Mouse (Mus musculus) A20 (cell line): ENCODE measurements at regions not wholly inside any gene's neighbourhood (a gene's known extent, or its start where the extent isn't known, plus 50 kb on each side); places are given as distances from the start of the nearest gene placed in this dataset.

Source experiments
- DNase-seq: peaks from one replicate; pipeline ENCODE4 v3.0.0-alpha.2; 2011; ENCODE audit warnings: low read depth, low spot score

DNA sequence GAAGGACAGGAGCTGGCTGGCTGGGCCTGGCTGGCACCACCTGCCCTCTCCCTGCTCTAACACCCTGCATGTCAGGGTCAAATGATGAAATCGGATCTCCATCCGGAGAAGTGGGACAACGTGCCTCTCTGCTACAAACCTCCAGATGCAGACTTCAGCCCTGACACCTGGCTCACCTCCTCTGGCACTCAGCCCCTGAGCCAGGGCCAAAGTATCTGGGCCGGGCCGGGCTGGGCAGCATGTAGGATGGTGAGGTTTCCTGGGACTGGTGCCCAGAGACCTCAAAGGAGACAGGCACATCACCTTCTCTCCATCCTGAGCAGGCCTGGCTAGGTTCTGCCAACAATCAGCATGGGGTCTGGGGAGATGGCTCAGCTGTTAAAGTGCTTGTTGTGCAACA lies 113.5 kb downstream of the Tfcp2l1 start:
- DNase-seq = no peak

DNA sequence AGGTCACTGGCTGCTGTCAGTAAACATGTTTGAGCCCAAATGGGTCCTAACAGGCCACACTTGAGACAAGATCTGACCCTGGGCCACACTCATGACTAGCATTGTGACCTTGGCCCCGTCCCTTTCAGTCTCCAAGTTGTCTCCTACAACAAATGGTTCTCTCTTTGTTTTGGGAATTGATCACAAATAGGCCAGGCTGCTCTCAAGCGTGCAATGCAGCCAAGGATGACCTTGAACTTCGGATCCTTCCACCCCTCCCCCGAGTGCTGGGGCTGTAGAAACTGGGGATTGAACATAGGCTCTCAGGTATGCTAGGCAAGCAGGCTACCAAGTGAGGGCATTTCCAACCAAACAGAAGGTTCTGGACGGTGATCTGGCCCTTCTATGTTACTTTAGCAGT lies 120.5 kb downstream of the Tfcp2l1 start:
- DNase-seq = no peak

DNA sequence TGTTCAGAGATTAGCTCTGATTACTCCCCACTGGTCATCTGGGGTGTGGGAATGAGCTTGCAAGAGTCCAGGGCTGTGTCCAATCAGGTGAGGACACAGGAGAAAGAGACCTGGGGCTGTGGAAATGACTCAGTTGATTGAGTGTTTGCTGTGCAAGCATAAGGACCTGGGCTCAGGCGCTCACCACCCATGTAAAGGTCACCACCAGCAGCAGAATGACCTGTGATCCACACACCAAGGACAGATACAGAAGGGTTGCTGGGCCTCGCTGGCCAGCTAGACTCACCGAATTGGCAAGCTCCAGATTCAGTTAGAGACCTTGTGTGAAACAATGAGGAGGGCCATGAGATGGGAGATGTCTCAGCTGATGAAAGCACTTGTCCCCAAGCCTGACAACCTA lies 125.1 kb downstream of the Tfcp2l1 start:
- no peak for DNase-seq

DNA sequence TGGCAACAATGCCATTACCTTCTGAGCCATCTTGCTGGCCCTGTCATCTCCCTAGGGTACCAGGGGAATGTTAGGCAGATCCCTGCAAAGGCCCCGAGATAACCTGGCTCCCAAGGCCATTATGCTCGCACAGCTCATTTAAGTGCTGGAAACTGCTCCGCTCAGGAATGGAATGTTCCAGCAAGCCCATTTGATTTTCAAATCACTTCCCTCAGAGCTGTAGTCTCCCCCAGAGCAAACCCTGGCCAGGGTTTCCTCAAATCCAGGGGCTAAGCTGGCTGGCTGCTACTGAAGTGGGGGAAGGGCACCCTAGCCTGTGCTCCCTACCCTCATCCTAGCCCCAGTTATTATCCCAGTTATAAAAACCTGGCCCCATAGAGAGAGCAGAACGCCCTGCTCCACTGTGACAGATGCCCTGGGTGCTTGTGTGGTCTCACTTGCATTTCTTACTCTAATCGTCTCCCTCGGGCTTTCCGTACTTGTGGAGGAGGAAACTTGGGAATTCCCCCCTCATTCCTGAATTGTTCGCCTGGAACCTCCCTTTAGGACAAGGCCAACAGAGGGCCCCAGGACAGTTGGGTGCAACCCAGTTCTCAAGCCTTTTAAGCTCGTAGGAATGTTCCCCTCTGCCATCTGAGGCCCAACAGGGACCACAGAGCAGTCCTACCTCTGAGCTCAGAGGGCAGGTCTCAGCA lies 128.6 kb downstream of the Tfcp2l1 start:
- DNase-seq = no peak

DNA sequence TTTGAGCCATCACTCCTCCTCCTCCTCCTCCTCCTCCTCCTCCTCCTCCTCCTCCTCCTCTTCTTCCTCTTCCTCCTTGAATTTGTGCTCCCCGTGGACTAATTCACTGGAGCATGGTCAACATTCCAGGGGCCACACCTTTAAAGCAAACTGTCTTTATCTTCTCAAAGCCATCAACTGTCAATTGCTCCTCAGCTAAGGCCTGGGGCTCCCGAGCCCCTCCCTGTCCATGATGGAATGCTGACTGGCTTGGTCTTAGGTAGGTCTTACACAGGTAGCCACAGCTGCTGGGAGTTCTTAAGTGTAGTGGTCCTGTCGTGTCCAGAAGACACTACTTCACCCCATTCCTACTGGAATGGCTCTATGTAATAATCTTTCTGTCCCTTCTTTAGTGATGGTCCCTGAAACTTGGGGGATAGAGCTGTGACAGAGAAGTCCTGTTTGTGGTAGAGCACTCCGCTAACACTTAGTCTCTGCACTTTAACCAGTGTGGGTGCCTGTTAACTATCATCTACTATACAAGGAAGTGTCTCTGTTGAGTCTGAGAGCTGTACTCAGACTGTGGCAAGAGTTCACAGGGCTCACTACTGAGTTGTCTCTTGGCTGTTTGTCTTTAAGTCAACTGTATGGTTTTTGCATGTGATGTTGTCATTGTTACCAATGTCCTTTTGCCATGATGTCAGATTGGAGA lies 129.7 kb downstream of the Tfcp2l1 start:
- no peak for DNase-seq

DNA sequence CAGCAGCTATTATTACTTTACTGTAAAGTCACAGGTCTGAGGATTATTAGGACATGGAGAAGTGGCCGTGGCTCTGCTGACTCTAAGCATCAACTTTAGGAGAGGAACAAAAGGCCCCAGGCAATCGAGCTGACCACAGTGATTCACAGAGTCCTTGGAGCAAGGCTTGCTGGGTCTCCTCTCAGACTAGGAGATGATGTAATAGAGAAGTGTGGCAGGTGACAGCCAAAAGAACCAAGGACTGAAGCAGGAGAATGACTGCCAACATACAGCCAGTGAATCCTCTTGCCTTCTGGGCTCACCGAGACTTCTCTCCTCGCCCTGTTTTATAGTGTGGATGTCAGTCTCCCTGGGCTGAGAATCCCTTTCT lies 130.3 kb downstream of the Tfcp2l1 start:
- no peak for DNase-seq

DNA sequence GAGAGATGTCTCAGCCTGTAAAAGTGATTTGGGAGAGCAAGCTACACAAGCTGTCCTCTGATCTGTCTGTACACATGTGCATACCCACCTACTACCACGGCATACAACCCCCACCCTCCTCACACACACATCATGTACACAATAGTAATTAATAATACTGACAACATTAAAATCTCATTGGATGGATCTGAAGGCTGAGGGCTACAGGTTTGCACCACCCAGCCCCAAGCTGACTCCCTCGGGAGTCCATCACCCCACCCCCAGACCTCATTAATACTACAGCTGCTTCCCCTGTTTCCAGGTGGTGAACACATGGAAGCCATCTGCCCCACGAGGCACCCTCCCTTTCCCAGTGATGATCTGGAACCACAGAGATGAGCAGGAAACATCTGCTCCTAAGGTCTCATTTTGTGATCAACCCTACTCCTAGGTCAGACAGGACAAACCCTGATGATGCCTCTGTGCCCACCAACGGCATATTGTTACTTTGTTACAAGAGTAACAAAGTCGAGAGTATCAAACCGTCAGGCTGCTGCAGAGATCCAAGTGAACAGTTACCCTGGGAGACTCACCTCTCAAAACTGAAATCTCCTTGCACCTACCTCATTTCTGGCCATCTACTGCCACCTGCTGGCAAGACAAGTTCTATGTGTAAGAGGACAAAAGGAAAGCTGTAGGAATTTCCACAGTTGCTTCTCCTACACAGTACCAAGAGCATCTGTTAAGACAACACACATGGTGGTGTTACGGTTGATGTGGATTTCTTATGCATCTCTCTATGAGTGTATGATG lies 131.6 kb downstream of the Tfcp2l1 start:
- DNase-seq = peak; percentile 77

DNA sequence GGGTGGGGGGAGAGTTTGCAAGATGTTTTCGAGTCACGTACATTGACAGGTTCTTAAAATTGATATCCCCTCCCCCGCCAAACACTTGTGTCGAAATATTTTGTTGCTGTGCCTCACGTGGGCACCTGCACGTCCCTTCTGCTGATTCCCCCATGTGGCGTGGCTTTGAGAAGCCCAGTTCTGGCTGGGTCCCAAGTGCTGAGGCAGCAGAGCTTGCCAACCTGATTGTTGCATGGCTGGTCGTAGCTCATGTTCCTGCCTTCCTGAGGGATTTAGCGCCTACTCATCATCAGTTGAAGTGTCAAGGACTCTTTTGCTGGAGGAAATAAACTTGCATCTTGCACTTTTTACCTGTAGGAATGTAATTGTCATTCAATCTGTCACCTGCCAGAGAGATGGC lies 137.8 kb downstream of the Tfcp2l1 start:
- no peak for DNase-seq

DNA sequence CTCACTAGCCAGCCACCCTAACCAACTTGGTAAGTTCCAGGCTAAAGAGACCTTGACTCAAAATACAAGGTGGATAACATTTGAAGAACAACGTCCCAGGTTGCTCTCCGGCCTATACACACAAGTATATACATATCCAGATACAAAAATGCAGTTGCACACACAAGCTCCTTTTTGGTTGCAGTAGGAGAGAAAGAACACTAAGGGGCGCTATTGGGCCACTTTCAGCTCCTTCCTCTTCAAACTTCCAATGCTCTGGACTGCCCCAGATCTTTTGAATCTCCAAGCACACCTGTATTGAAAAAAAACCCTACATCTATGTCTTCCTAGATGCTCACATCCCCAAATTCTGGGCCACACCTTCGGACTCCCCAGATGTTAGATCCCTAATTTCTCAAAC lies 141.1 kb downstream of the Tfcp2l1 start:
- DNase-seq = peak; percentile 37

DNA sequence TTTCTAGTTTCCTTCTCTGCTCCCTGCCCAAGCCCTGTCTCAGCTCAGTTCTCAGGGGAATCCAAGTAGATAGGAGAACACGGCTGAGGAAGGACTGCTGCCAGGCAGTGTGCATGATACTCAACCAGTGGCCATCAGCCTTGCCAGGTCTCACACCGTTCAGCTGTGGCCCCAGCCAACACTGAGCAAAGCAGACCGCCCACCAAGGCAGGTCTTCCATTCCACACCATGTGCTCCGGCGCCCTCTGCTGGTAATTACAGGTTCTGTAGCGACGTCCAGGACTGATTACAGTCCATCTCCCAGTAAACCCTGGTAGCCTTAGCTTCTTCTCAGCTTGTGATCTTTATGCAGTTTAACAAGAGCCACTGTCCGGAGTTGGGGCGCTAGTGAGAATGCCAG lies 144.5 kb downstream of the Tfcp2l1 start:
- DNase-seq = peak; percentile 70

DNA sequence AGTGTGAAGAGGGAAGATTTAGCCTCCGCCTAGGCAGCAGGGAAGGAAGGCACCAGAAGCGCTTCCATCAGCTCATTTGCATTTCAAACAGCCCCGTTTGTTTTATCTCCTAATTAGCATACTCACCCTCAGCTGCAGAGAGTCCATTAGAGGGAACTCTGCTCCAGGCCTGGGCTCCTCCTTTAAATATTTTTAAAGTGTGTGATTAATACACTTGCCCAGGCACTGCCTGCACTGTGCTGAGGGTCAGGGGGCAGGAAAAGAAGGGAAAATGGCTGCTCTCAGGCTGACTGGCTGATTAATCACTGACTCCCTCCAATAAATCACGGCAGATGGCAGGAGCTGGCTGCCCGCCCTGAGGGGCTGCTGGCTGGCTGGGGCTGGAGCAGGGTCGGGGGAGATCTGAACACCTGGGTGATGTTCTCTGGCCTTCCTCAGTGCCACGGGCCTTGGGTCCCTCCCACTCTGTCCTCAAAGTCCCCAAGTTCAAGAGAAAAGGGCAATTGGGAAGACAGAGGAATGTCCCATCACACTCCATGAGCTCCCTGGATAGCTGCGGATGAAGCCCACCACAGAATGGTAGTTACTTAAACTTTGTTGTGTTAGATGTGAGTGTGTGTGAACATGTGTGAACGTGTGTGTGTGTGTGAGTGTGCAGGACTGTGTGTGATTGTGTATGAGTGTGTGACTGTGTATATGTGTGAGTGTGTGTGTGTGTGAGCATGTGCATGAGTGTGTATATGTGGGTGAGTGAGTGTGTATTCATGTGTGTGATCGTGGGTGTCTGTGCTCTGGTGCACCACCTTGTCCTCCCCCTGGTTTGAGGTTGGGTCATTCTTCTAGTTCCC lies 149.1 kb downstream of the Tfcp2l1 start:
- no peak for DNase-seq
